Mouse (Mus musculus): ENCODE measurements at regions not wholly inside any gene's neighbourhood (a gene's known extent, or its start where the extent isn't known, plus 50 kb on each side); places are given as distances from the start of the nearest gene placed in this dataset.
A peak's percentile ranks its signal among the peaks of the same experiment; 100 is the strongest.
"Not testable (repeated sequence)": the region's sequence is repeated elsewhere in the genome, so short reads cannot be mapped to it uniquely, and the experiment has no call there.

DNA sequence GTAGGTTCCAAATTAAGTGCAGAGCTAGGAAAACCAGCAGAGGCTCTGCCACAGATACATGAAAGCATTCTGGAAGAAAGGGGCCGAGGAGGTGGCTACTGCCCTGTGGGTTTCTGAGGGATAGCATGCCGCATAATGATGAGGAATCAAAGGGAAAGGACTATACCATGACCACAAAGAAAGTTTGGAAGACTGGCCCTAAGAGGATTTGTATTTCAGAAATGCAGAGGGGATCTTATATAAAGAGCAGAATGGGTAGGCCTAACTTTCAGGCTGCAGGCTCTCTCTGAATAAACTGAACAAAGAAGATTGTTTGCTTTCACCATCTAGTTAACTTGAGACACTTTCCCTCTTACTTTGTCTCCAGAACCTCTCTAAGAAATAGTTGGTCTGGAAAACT lies 777.9 kb downstream of the Basp1 start:
- DNase-seq (ENCODE audit: low spot score): no peak

DNA sequence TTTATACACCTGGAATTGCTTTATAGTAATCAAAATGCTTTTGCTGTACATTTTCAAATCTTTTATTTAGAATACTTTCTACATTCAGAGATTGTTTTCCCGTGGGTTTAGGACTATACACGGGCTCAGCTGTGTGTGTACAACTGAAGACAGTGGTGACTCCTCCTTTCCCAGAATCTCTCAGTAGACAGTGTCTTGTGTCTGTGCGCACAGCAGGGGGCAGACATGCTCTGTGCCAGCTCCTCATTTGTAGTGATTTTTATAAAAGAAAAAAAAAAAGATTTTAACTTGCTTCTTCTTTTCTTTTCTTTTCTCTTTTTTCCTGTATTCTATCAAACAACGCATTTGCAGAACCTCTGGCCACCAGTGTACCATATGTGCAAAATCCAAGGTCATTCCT lies 817.3 kb downstream of the Basp1 start:
- peak; percentile 38 for DNase-seq (ENCODE audit: low spot score)

DNA sequence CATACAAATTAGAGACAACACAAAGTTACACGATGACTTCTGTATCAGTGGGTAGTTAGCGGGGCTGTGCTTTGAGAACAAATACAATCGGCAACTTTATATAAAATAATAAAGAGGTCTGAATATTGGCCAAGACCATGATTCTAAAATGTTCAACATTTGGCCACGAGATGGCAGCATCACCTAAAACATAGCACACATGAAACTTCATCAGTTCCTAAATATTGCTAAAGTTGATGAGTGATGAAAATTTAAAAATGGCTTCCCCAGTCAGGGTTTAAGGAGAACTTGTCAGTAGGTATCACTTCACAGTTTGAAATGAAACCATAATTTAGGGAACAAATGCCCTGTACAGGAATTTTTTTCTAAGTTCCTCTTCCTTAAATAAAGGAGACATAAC lies 824.6 kb downstream of the Basp1 start:
- no peak for DNase-seq (ENCODE audit: low spot score)

DNA sequence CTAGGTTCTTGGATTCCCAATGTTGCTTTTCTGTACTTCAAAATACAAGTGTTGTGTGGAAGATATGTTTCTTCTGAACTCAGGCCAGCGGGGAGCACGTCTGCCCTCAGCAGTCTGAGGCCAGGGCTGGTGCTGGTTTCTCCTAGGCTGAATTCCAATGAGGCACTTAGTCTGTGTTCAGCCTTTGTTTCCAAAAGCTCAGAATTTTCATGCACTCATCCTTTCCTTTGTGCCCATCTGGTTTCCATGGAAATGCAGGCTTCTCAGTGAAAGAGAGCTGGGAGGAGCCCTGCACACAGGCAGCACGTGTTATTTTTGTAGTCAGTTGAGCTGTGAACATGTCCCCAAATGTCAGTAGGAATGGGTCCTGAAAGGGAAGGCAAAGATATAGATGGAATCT lies 846.6 kb downstream of the Basp1 start:
- no peak for DNase-seq (ENCODE audit: low spot score)

DNA sequence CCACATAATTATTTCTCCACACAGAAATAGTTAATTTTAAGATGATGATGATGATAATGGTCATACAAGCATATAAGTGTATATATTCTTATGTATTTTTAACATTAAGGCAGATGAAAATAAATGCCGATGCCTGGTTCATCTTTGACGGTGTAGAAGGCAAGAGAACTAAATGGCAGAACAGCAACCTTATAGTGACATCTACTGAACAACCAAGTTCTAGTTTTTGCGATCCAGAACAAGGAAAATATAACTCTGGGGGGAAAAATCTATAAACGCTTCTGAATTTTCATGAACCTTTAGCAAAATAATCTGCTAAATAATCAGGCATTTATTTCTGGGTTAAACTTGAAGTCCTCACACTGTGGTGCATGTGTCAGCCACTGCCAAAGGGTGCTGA lies 856.8 kb downstream of the Basp1 start:
- DNase-seq (ENCODE audit: low spot score): no peak

DNA sequence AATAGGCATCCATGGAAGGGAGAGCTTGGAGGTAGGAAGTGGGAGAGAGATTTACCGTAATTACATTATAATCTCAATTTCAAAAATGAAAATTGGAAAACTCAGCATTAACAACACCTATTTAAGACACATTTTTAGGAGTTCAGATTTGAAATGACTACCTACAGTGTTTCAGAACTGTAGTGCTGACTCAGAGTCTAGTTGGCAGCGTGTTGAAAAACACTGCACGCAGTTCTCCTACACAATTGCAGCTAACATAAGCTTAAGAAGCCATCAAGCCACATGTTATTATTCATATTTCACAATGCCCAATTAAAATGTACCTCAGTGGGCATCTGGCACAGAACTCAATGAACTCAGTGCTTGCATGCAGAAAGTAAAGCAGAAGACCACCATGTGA lies 863.5 kb downstream of the Basp1 start:
- DNase-seq (ENCODE audit: low spot score): no peak

DNA sequence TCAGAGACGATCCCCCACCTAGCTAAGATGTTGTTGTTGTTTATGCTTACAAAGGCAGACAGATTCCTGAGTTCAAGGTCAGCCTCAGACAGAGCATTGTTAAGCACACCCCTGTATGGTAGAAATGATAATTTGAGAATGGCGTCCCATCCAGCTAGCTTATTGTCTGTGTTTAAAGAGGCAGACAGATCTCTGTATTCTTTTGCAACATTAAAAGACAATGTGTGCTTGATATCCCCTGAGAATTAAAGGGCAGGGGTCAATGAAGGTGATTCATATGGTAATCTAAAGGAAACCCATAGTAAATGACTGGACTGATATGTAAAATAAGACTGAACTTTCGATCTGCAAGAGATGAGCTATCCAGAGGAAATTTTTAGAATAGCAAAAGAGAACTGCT lies 883.5 kb downstream of the Basp1 start:
- DNase-seq (ENCODE audit: low spot score): no peak

DNA sequence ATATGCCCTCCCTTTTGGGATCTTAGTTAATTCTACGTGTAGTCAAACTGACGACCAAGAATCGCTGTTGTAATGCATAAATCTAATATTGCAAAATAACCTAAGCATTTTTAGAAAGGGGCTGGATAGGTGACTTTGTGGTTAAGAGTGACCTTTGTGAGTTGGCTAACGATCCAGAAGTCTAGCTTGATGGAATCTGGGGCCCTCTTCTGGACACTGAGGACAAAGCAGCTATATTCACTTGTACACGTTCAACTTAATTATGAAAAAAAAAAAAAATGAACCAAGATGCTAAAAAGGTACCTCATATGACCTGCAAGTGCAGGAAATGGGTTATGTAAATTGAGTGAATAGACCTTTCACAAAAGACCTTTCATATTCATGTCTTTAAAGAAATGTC lies 886.2 kb downstream of the Basp1 start:
- no peak for DNase-seq (ENCODE audit: low spot score)

DNA sequence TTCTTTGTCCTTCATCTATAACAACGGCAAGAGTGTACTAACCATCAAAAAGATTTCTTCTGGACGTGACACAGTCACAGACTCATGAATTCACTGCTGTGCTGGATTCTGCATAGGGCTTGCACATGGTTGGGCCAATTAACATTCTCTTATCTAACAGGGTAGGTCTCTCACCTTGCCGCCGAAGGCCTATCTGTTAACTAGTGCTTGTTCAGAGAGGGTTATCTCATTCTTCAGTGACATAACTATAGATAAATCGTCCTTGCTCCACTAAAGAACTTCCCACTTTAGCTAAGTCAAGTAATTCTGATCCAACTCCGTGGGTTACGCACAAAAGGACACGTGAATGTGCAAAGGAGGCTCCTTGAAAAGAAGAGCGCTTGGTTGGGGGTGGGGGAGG lies 899.6 kb downstream of the Basp1 start:
- DNase-seq (ENCODE audit: low spot score): no peak

DNA sequence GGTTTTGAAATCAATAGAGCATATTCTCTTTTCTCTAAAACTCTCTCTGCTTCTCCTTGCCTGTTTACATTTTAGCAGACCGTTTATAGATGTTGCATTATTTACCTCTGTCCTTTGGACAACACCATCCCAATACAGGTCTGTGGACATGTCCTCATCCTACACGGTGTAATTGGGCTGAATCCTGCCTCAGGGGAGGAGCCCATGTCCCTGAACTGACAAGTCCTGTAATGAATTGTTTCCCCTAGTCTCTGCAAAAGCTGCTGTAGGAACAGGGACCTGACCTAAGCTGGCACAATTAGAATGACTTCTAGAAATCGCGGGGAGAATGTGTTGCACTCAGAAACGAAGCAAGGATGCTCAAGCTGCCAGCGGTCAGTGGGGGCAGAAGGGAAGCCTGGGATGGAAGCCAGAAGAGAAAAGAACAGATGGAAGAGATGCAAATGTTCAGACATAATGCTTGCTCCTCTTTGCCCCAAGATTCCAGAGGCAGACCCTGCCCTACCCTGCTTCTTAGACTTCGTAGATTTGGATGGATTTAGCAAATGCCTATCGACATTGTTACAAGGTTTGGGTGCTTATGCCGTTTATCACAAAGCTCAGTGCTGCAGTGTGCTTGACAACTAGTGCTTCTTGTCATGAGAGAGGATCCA lies 911.5 kb downstream of the Basp1 start:
- no peak for DNase-seq (ENCODE audit: low spot score)

DNA sequence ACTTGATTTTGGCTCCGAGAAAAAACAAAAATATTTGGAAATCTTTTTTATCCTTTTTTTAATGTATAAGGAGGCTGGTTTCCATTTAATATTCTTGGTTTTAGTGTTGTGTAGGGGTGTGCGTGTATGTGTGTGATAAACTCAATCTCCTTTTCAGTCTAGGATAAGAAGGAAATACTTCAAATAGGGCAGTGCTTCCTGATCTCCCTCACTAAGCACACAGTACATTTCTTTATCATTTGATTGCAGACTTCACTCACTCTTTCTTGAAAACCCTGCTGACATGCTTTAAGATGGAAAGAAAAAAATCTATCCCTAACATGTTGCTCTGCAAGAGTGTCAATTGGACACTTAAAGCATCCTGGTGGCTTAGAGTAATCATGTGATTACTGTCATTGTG lies 927.3 kb downstream of the Basp1 start:
- no peak for DNase-seq (ENCODE audit: low spot score)

DNA sequence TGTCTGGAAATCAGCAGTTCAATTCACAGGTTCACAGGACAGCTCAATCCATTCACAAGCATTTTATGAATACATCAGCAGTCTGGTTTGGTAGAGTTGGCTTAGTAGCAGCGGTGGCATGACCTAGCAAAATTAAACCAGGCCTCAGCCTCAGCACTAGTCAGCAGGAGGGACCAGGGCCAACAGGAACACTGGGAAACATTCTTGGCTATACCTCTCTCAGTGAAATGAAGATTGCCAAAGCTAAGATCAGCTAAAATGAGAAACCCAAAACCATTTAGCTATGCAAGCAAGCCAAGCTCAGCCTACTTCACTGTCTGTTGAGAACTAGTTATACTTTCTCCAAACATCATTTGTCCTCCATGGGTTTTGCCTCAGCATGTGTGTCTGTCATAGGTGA lies 945.3 kb downstream of the Basp1 start:
- no peak for DNase-seq (ENCODE audit: low spot score)

DNA sequence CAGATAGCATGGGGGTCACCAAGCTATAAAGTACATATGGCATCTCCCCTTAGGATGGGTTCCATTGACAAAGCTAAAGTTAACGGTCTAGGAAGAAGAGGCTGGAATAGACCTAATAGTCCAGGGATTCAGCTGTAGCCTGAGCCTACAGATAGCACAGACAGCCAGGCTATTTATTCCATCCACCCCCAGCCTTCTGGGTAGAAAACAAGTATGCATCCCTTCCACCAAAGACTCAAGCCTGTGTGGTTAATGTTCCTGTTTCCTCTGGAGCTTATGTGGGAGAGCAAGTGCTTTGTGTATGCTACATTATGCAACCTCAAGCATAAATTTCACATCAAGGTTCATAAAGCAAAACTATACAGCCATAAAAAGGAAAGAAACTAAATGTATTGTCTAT lies 955.8 kb downstream of the Basp1 start:
- DNase-seq (ENCODE audit: low spot score): no peak

DNA sequence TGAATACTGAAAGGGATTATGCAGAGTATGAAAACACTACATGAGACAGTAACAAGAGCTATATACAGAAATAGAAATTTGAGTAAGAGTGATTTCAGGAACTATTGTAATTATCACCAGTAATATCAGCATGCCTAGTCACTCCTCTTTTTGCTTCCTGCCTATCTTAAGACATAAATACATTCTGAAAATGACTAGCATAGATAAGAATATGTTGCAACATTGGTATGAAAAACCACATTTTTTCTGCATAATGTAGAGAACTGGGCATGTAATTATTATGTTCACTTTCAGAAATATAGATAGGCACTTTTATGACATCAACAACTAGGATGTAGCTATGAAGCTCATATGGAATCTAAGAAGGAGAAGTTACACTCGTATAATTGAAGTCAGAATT lies 980.5 kb downstream of the Basp1 start:
- no peak for DNase-seq (ENCODE audit: low spot score)

DNA sequence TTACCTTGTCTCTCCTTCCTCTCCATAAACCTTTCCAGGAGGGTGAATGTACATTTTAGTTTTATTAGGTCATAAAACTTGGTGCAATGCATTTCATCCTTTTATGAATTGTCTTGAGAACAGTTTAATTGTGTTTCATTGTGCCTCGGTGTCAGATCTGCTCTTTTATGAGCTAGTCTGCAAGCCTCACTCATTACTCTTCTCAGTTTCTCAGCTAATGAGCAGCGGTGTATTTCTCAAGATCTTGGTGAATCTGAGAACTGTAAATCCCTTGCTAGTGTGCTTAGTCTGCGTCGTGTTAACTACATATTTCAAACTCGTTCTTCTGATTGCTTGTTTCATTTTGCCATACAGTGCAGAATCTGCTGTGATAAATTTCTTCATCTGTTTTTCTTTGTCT lies 984.4 kb downstream of the Basp1 start:
- DNase-seq (ENCODE audit: low spot score): no peak

DNA sequence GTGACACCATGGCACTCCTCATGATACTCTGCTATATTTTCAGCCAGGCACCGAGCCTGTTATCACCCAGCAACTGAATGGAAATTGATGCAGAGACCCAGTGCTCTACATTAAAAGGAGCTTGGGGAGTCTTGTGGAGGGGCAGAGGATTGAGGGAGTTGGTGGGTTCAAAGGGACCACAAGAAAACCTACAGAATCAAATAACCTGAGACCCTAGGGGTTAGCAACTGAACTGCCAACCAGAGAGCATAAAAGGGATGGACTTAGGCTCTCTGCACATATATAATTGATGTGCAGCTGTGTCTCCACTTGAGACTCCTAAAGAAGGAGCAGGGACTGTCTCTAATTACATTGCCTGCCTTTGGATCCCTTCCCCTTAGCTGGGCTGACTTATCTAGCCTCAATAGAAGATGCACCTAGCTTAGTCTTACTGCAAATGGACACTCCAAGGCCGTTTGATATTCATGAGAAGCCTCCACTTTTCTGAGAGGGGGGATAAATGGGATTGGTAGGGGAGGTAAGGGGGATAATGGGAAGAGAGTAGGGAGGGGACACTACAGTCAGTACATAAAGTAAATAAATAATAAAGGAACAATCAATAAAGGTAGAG lies 991.1 kb downstream of the Basp1 start:
- DNase-seq (ENCODE audit: low spot score): no peak

DNA sequence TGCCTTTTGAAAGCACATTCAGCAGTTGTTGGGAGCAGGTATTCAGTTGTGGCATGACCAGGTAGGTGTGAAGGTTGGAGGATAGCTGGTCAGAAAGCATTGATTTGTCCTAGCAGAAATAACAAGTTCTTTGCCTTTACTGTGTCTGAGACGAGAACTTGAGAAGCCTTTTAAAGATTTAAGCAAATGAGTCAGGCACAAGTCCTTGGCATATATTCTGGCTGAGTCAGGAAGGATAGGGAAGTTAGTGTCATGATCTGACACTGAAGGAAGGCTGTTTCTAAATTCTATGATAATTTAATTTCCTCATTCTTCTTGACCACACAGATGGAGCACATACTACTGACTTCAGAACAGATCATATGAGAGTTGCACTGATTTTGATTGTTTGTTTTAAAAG lies 993.8 kb downstream of the Basp1 start:
- DNase-seq (ENCODE audit: low spot score): no peak

DNA sequence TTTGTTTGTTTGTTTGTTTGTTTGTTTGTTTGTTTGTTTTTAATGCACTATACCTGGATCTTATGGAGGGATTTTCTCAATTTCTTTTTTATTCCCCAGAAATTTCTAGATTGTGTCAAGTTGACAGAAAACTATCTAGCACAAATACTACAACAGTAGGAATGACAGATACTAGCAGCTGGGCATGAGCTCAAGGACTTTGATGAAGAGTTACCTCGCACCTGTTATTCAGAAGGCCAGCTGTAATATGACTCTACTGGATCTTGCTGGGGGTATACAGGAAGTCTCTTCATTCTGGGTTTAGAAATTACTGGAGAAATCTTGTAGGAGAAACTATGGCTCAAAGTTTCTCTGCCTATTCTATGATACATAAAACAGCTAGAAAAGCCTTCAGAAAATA lies 994.4 kb downstream of the Basp1 start:
- no peak for DNase-seq (ENCODE audit: low spot score)

DNA sequence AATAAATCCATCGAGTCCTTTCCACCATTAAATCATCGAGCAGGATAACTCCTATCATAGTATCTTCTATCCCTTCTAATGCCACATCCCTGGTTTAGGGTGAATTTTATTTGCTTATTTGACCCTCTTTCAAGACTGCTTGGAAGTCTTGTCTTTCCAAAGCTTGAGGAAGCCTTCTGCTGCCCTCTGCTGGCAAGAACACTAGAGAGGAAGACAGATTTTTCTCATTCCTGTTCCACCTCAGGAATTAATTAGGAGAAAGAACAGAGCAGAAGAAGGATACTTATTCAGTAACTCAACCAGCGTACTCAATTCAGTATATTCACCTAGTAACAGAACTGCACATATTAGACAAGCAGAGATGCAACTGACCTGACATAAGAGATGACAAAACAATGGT lies 1005.9 kb downstream of the Basp1 start:
- DNase-seq (ENCODE audit: low spot score): no peak

DNA sequence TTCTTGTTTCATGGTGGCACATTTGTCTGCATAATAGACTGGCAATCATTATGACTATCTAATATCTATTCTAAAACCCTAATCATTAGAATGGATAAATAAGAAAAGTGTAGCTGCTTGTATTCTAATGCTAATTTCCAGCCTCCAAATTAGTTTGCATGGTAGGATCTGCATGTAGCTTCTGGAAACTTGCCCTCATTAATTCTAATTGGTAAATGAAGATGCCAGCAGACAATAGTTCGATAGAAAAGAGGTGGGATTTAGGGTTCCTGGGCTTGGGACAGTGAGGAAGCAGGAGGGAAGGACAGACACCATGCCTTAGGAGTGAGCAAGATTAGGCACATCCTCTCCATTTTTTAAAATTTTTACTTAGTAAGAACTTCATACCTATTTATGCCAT lies 1008.3 kb downstream of the Basp1 start:
- no peak for DNase-seq (ENCODE audit: low spot score)

DNA sequence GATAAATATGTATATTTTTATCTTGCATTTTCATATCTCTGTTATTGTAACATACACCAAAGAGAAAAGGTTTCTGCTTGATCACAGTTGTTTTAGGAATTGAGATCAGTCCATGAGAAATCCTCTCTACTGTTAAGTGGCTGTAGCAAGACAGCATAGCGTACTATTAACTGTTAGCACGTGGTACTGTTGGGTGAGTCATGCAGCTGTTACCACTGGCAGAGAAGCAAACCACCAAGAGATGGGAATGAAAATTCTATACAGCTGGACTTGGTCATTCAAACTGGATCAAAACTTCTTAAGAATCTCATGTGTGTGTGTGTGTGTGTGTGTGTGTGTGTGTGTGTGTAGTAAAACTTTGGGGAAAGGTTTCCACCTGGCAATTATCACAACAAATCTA lies 1013.5 kb downstream of the Basp1 start:
- no peak for DNase-seq (ENCODE audit: low spot score)

DNA sequence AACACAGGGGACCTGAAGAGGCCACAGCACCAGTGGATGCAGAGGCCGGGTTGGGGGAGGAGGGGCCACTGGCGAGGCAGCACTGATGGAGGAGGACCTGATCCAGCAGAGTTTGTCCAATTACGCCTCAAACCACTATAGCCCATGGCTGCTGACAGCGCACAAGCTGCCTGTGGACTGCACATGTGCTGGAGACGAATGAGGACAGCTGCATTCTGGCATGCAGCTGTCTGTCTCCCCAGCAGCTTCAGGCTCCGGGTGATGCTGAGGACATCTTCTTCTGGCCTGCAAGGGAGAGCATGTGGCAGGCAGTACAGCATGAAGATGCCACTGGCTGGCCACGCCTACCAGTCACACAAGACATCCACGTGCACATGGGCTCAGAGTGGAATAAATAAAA lies 1055.2 kb downstream of the Basp1 start:
- DNase-seq (ENCODE audit: low spot score): no peak

DNA sequence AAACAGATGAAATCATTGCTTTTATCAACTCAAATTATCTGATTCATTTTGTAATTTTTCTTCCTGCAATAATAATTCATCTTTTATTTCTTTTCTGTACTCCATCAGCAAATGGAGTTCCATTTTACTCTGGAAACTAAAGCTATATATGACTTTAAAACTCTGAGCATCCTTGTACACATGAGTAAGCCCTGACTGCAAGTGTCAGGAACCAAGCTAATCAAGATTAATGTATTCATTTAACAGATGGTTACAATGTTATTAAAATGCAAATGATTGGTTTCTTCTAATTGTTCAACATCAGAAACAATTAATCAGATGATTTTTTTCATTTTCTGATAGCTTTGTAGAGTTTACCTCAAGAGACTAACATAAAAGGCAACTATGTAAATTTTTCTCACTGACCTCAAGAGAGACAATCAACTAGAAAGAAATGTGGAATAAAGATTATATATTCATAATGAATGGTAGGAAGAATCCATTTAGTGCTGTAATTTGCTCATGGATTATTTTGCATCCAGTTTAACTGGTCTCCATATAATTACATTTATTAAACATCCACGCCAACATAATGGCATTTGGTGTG lies 1064.5 kb downstream of the Basp1 start:
- DNase-seq (ENCODE audit: low spot score): no peak

DNA sequence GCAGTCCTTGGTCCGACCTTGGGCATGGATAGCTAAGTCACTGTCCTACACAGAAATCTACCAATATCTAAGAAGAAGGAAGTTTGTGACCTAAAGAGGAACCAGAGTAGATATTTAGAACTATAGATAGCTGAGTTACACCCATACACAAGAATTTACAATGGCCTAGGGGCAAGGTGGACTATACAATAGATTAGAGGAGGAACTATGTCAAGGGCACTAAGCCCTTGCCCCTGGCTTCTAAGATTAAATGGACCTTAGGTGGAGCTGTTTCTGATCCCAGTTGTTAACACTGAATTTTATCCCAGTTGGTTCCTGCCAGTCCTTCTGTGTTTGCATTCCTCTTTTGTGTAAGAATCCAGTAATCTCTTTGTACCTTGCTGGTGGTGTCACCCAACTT lies 1077.7 kb downstream of the Basp1 start:
- DNase-seq (ENCODE audit: low spot score): not testable (repeated sequence)

All from testis, postnatal 14 days (tissue).